Mouse (Mus musculus): ENCODE measurements around the gene Ap4m1.

DNA sequence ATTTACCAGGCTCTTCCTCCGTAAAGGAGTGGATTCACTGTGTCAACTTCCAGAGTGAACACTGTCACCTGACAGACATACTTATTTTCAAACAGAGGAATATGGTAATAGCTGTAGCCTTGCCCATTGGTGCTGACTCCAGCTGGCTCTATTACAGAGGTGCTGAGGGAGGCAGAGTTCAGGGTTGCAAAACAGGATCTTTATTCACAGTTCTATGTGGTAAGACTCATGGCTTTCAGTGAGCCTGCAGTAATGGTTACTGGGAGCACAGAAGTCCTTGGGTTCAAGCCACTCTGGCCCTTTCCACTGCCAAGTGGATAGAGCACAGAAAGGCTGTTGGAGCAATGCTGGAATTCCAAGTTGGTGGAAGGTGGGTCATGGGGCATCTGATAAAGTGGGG, 35.5 kb downstream of the Ap4m1 start:
- no peak for TF ChIP-seq CTCF (conservative IDR thresholded peaks at IDR 0.05; ENCODE audit: insufficient read depth, insufficient read length, low read depth, low read length)
- TF ChIP-seq POLR2A (IDR thresholded peaks at IDR 0.05; ENCODE audit: low read depth, low read length): no peak
